Mouse (Mus musculus): ENCODE measurements around the gene Bub1b. TPM values are rescaled to one million over a fixed set of nuclear protein-coding genes. Genes with fewer than 3 reads are reported as not detected.

Bub1b gene
- 85.6 and 101 TPM in 2 replicates for total RNA-seq (2017)

DNA sequence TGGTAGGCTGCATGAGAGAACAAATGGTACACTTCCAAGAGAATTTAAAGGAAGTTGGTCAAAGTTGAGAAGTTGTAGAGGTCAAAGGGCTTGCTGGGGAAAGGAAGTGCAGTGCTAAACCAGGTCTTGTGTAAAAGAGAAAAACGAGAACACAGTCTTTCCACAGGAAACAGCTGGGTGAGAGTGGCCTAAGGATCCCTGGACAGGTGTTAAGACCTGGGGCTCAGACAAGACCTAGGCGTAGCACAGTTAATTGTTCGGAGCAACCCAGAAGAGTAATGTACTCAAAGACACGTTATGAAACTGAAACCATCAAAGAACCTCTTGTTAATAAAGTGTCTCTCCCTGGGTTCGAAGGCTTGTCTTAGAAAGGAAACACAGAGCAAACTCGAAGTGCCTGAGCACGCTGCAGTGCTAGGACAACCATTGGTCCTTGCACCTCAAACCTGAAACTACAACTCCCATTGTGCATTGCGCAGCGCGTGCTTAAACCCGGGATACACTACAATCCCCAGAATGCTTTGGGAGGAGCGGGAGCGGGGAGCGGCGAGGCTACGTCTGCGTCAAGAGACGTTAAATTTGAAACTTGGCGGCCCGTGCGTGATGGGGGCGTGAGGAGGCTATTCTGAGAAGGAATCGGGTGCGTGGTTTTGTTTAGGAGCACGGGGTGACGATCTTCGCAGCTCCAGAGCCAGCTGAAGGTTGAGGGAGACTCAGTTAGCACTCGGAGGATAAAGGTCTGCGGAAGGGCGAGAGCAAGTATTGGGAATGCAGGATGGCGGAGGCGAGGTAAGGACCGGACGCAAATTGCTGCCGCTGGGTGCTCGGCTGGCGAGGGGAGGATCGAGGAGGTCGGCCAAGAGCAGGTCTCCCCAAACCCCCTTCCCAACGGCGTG is at the start of gene Bub1b:
Bub1b (plus strand) TSS at position 539 of the 896 bp plus-strand sequence.
- peak; percentile 98 to 99 for ATAC-seq (replicated peaks in 1 of 2; ENCODE audit: insufficient read depth in 1 of 2, low FRiP score in 2 of 2, low TSS enrichment in 1 of 2, low read depth in 1 of 2, poor library complexity in 2 of 2, severe bottlenecking in 2 of 2)

DNA sequence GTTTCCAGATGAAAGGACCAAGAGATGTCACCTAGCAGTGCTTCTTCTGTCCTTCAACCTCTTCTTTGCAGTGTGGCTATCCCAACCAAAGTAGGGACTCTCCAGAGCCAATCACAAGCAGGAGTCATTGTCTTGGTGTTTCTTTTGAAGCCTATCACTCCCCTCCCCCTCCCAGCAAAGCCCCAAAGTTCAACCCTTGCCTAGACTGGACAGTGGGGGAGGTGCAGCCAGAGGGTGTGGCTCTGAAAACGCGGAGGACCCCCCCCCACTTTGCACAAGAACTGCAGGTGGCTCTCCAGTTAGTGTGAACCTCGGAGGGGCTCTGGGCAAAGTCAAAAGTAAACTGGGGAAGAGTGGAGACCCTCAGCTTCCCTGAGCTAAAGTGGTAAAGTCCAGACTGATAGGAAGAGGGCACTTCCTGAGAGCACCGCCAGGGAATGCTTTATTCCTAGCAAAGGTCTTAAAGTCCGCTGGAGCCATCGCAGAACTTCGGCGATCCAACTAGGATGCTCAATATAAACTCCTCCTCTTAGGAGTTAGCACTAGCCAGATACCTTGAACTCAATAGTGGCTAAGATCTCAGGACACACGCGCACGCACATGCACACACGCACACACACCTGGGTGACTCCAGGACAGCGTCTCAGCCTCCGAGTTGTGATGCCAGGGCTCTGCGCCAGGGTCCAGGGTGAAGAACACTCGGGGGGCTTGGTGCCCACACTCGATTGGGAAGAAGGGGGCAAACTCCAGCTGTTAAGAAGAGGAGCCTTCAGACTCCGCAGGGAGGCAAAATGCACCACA is 49.4 kb upstream of the Bub1b start:
- no peak for ATAC-seq (replicated peaks in 1 of 2; ENCODE audit: insufficient read depth in 1 of 2, low FRiP score in 2 of 2, low TSS enrichment in 1 of 2, low read depth in 1 of 2, poor library complexity in 2 of 2, severe bottlenecking in 2 of 2)

DNA sequence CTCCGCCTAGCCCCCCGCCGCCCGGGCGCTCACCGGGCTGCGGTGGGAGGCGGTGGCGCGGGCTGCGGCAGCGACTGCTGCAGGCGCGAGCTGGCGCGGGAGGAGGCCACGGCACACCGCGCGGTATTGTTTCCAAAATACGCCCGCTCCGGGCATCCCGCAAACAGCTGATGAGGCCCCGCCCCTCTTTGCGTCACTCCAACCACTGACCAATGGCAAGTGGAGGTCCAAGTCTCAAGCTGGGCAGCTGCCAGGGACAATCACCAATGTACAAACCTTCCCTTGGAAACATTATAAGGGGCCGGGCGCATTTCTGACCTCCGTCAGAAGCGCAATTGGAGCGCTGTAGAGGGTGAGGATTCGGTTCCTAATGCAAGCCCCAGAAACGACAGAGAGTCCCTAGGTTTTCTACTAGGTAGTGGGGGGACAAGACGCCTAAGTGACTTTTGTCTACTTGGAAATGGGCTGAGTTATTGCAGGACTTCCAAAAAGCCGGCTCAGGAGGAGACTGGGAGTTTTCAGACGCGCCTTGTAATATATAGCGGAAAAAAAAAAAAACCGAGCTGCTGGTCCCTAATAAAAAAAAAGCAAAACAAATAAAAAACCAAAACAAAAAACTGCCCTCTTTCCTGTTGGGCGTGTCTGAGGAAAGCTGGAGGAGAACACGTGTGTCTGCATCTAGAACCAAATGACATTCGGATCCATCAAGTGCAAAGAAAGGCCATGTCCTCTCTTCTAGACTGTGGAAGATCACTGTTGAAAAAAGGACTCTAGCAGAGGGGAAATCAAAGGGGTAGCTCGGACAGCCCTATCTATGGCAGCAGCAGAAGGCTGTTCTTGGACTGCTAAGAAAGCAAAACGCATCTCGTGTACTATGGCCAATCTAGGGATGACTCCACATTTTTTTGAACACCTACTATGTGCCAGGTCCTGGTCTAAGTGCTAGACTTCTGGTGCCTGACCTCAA is 48.2 kb upstream of the Bub1b start, which contains the start of gene Bmf:
Bmf (minus strand) TSS at position 181 of the 967 bp plus-strand sequence.
- ATAC-seq (replicated peaks in 1 of 2; ENCODE audit: insufficient read depth in 1 of 2, low FRiP score in 2 of 2, low TSS enrichment in 1 of 2, low read depth in 1 of 2, poor library complexity in 2 of 2, severe bottlenecking in 2 of 2) = peak; percentile 63 to 67

DNA sequence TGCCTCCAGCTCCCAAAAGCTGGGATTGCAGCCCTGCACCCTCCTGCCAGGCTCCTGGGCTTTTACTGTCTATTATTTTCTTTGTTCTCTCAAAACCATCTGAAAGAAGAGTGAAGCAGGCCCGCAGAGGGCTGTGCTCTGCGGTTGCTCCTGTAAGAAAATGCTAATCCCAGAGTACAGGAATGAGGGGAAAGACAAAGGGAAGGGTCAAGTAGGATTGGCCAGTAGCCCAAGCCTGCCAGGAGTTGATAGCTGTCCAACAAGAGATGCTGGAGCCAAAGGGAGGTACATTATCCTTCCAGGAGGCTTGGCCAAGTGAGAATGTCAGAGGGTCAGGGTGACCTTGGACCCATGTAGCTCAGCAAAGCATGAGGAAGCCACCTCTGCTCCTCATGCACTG is 46.4 kb upstream of the Bub1b start:
- no peak for ATAC-seq (replicated peaks in 1 of 2; ENCODE audit: insufficient read depth in 1 of 2, low FRiP score in 2 of 2, low TSS enrichment in 1 of 2, low read depth in 1 of 2, poor library complexity in 2 of 2, severe bottlenecking in 2 of 2)

DNA sequence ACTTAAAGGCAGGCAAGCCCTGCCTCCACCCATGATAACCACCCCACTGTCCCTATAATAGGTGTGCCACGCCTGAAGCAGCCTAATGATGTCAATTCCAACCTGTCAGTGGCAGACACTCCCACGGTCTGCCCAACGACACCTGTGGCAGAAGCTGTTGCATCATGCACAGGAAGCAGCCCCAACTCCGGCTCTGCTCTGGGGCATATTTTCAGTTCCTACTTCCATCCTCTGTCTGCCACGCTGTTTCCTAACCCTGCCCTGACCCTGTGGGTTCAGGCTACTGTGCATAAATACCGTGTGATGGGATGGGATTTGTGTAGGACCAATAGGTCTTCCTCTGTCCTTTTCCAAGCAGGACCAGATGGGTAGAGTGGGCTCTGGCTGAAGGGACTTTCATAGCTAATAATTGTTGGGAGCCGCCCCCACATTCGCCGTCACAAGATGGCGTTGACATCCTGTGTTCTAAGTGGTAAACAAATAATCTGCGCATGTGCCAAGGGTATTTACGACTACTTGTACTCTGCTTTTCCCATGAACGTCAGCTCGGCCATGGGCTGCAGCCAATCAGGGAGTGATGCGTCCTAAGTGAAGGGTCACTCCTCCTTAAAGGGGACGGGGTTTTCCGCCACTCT is 43.5 kb upstream of the Bub1b start:
- ATAC-seq (replicated peaks in 1 of 2; ENCODE audit: insufficient read depth in 1 of 2, low FRiP score in 2 of 2, low TSS enrichment in 1 of 2, low read depth in 1 of 2, poor library complexity in 2 of 2, severe bottlenecking in 2 of 2) = peak; percentile 69 to 88

DNA sequence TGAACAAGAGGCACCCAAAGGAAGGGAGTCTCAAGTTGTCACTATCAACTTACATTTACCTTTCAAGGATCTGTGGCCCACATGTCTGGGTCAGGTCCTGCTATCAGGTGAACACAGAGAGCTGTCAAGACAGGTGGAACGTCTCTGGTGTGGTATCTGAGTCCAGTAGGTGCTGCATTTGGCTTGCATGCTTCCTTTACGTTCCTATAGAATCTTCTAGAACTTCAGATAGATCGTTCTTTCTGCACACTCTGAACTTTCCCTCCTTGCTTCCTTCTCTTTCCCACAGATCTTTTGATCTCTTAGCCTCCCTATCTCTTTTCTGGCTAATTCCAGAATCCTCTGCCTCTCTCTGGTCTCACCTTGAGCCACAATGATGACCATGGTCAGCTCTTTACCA is 39.6 kb upstream of the Bub1b start:
- no peak for ATAC-seq (replicated peaks in 1 of 2; ENCODE audit: insufficient read depth in 1 of 2, low FRiP score in 2 of 2, low TSS enrichment in 1 of 2, low read depth in 1 of 2, poor library complexity in 2 of 2, severe bottlenecking in 2 of 2)

DNA sequence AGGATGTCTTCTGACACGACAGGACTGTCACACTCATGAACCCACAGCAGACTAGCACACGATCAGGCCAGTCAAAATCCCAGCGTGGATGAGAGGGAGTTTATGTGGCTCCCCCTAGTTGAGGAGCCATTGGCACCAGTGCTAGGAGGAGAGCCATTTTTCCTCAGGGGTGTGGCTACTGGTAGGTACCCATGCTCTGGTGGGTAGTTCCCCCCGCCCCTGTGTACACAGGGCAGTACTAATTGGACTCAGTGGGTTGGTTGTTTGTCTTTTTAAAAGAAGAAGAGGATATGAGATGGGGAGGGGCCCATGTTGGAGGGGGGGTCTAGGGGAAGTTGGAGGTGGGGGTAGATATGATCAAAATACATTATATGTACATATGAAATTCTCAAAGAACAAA is 36.0 kb upstream of the Bub1b start:
- no peak for ATAC-seq (replicated peaks in 1 of 2; ENCODE audit: insufficient read depth in 1 of 2, low FRiP score in 2 of 2, low TSS enrichment in 1 of 2, low read depth in 1 of 2, poor library complexity in 2 of 2, severe bottlenecking in 2 of 2)

DNA sequence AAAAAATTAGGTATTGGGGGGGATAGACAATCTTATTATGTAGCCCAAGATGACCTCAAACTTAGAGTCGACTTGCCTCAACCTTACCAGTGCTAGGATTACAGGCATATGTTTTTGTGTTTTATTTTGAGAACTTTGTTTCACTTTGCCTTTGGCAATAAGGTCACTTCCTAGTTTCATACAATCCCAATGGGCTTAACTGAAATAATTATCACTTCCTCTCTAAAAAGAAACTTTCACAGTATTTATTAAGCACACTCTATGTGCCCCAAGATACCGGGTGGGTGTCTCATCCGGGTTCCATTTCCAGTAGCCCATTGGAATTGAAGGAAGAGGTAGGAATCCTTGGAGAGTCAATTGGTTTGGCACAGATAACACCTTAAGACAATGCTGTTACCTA is 35.6 kb upstream of the Bub1b start:
- ATAC-seq (replicated peaks in 1 of 2; ENCODE audit: insufficient read depth in 1 of 2, low FRiP score in 2 of 2, low TSS enrichment in 1 of 2, low read depth in 1 of 2, poor library complexity in 2 of 2, severe bottlenecking in 2 of 2) = no peak; a peak in 1 of 4 replicates

DNA sequence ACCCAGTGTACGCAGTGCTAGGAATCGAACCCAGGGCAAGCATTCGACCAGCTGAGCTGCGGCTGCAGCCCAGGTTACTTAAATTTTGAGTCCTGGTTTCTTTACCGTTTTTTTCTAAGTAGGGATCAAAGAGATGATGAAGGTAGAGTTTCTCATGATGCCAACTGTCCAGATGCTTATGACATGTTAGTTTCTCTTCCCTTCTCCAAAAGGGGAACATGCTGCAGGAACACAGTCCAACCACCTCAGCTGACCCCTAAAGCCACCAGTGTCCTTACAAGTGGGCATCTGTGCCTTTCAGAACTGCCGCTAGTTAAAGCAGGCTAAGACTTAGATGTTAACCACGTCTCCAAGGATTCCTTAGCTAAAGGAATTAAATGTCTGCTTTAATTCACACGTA is 30.8 kb upstream of the Bub1b start:
- ATAC-seq (replicated peaks in 1 of 2; ENCODE audit: insufficient read depth in 1 of 2, low FRiP score in 2 of 2, low TSS enrichment in 1 of 2, low read depth in 1 of 2, poor library complexity in 2 of 2, severe bottlenecking in 2 of 2) = no peak

DNA sequence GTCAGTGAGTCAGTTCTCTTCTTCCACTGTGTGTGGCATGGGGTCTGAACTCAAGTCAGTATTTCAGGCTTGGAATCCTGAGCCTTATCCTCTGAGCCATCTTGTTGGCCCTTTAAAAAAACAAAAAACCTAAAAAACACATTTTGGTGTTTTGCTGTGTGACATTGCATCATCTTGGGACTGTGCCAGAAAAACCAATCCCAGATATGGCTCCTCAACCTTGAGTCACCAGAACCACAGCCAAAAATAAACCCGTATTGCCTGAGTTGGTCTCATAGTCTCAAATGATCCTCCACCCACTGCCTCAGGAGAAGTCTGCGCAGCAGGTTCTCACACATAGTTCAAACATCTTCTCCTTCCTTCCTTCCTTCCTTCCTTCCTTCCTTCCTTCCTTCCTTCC is 27.1 kb upstream of the Bub1b start:
- ATAC-seq (replicated peaks in 1 of 2; ENCODE audit: insufficient read depth in 1 of 2, low FRiP score in 2 of 2, low TSS enrichment in 1 of 2, low read depth in 1 of 2, poor library complexity in 2 of 2, severe bottlenecking in 2 of 2) = no peak

DNA sequence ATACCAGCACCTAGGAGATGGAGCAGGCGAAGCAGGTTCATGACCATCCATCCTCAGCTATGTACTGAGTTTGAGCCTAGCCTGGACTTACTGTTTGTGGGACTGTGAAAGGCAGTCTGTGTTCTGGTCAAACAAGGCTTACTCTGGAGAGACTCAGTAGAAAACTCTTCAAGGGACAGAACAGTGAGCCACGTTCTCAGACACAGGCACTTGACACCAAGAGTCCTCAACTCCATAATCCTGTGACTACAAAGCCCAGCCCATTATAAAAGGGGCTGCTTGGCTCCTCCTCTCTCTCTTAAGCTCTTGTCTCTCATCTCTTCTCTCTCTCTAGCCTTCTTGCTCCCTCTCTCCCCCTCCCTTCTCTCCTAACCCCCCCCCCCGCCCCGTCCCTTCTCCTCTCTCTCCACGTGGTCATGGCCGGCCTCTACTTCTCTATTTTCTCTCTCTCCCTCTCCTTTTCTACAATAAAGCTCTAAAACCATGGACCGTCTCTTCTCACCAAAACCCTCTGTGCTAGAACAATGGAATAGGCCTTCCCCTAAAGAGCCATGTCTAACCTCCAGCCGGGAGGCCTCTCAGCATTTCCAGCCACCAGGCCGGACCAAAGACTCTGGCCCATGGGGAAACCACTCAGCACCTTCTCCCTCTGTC is 25.7 kb upstream of the Bub1b start:
- ATAC-seq (replicated peaks in 1 of 2; ENCODE audit: insufficient read depth in 1 of 2, low FRiP score in 2 of 2, low TSS enrichment in 1 of 2, low read depth in 1 of 2, poor library complexity in 2 of 2, severe bottlenecking in 2 of 2) = no peak

DNA sequence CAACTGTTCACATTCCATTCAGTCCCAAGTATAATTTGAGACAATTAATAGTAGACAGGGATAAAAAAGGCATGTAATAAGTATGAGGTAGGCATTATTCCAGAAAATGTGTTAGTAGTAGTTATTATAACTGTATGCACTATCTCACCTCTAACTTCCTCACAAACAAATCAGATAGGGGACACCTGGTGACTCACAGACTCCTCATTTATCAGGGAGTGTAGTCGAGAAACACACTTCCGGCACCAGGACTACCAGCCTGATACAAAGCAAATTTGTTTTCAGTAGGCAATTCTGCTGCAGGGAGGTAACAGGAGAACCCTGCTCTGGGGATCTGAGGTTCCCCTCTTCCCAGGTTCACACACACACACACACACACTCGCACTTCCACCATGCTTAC is 24.9 kb upstream of the Bub1b start:
- no peak for ATAC-seq (replicated peaks in 1 of 2; ENCODE audit: insufficient read depth in 1 of 2, low FRiP score in 2 of 2, low TSS enrichment in 1 of 2, low read depth in 1 of 2, poor library complexity in 2 of 2, severe bottlenecking in 2 of 2)

DNA sequence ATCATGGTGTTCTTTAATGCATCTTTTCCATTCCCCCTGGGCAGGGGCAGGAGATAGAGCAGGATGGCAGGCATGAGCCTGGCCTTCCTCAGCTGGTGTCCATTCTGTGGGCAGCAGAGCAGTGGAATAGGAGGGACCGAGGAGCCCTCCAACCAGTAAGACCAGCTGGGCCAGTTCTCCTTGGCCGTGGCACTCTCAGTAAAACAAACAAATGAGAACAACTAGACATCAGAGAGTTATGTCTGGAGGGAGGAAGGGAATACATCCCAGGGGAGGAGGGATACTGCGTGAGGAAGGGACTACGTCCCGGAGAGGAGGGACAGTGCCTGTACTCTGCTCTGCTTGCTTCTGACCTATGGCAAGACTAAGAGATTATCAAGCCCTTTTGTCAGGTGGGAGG is 12.0 kb upstream of the Bub1b start:
- no peak for ATAC-seq (replicated peaks in 1 of 2; ENCODE audit: insufficient read depth in 1 of 2, low FRiP score in 2 of 2, low TSS enrichment in 1 of 2, low read depth in 1 of 2, poor library complexity in 2 of 2, severe bottlenecking in 2 of 2)

DNA sequence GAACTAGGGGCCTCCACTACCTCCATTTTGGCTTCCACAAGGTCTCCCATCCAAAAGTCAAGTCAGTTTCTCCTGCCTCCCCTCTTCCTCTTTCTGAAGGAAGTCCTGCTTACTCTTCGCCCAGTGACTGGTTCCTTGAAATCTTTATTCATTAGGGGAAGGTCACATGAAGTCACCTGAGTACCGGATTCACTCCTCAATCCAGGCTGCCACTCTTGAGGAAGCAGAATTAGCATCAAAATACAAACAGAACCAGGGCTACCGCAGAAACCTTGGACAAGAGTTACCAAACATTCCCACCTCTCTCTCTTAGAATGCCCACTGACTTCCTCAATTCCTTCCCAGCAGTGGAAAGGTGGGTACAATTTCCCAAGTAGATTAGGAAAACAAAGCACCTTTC is 10.3 kb upstream of the Bub1b start:
- no peak for ATAC-seq (replicated peaks in 1 of 2; ENCODE audit: insufficient read depth in 1 of 2, low FRiP score in 2 of 2, low TSS enrichment in 1 of 2, low read depth in 1 of 2, poor library complexity in 2 of 2, severe bottlenecking in 2 of 2)

DNA sequence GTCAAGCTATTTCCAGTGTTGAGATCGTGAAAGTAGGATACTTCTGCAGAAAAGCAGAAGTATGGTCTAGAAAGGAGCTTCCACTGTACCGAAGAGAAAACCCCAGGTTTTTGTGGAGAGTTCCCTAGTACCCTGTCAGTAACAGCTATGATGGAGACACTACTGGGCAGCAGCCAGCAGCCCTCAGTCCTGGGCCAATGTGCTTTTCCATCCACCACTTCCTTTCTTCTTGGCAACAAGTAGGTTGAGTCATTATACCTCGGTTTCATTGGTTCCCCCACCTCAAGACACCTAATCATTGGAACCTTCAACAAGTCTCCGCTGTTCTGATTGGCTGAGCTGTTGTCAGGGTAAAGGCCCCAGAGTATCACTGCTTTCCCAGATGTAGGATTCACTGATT is 6.9 kb upstream of the Bub1b start:
- ATAC-seq (replicated peaks in 1 of 2; ENCODE audit: insufficient read depth in 1 of 2, low FRiP score in 2 of 2, low TSS enrichment in 1 of 2, low read depth in 1 of 2, poor library complexity in 2 of 2, severe bottlenecking in 2 of 2) = peak; percentile 77 to 81

DNA sequence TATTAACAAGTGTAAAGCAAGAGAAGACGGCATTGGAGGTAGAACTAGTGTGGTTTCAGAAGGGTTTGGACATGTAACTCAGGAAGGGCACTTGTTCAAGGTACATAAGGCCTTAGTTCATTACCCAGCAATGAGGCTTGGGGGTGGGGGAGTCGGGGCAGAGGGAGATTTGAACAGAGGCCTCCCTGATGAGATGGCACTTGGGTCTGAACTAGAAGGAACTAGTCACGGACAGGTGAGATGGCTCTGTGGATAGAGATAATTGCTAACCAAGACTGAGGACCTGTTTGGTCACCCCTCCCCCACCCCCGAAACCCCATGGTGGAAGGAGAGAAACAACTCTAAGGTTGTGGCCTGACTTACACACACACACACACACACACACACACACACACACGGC is 1.1 kb downstream of the Bub1b start:
- no peak for ATAC-seq (replicated peaks in 1 of 2; ENCODE audit: insufficient read depth in 1 of 2, low FRiP score in 2 of 2, low TSS enrichment in 1 of 2, low read depth in 1 of 2, poor library complexity in 2 of 2, severe bottlenecking in 2 of 2)
